Mouse (Mus musculus): Measurements from ENCODE around the gene Ptgfrn. TPM values are rescaled to one million over a fixed set of nuclear protein-coding genes. Genes with fewer than 3 reads are reported as not detected.

The Ptgfrn gene
- polyA plus RNA-seq, 1 experiment from 2014 or later = 6.6 TPM

DNA sequence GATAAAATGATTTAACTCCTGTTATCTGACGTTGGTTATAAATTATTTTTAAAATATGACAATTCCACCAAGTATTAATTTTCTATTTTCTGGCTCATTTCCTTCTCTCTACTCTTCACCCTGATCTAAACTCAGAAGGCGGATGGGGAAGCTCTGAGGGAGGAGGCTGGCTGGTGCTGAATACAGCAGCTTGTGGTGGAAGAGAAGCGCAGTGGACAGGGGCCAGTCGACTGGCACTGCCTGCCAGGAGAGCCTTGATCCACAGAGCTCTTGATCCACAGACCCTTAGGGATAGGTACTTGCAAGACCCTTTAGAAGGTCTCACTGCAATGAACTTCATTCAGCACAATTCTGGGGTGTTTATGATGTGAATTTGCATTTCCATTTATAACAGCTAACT is 29.2 kb downstream of the Ptgfrn start:
- H3K4me2 ChIP-seq (ENCODE audit: low read depth, severe bottlenecking) = no peak overlapping the region
- H3K4me1 ChIP-seq (ENCODE audit: control insufficient read depth, insufficient read depth, low read length) = peaks cover 4% of the 10 kb centered on the region; the same call in 1 of the 2 replicates
- ATAC-seq (ENCODE audit: insufficient number of reproducible peaks, low FRiP score, low TSS enrichment, low read depth) = no peak
- no peak overlapping the region for H3K9ac ChIP-seq (ENCODE audit: low read length)
- DNase-seq (ENCODE audit: low spot score) = no peak
- H3K27me3 ChIP-seq (ENCODE audit: control insufficient read depth, insufficient read depth, low read length) = no peaks in the 10 kb centered on the region
- H3K36me3 ChIP-seq (ENCODE audit: control insufficient read depth, insufficient read depth, low read length) = no peaks in the 10 kb centered on the region
- no peak overlapping the region for H3K4me3 ChIP-seq (ENCODE audit: low read depth, low read length)
- WGBS = 91% methylated on average over 4 of the region's 4 CpGs
- H3K9me3 ChIP-seq (ENCODE audit: control insufficient read depth, low read length) = no peaks in the 10 kb centered on the region
- no peak overlapping the region for H3K27ac ChIP-seq (replicated peaks; ENCODE audit: low read depth, low read length)

DNA sequence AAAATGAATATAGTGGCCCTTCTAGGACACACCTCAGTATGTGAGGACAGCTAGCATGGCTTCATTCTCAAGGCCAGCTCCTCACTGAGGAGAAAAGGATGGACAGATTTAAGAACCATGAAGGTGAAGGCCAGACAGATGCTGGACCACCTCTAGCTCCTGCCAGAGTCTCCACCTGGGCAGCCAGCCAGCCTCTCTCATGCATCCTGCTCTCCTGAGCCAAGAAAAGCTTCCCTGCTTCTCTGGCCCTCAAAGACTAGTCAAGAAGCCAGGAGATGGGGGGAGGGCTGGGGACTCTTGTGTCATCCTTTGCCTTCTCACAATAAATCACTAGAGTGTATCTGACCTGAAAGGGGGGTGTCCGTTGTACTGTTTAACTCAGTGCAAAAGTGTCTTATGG is 31.7 kb downstream of the Ptgfrn start:
- WGBS = 93% methylated on average over 1 of the region's 1 CpGs

DNA sequence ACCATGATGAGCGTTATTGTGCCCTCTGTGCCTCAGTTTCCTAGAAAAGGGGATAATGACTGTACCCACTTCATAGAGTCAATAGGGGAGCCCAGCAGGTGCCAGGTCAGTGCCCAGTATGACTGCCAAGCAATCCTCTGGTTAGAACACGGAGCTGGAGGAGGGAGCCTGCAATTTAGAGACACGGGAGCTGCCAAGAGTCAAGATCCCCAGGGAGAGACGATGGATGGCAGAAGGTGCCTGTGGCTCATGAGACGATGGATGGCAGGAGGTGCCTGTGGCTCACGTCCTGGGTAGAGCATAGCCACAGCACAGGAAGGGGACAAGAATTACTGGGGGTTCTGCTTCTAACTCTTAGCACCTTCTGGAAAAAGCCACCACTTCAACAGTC is 32.4 kb downstream of the Ptgfrn start:
- no peak for DNase-seq (ENCODE audit: low spot score)
- no peaks in the 10 kb centered on the region for H3K27me3 ChIP-seq (ENCODE audit: control insufficient read depth, insufficient read depth, low read length)
- 93% methylated on average over 6 of the region's 6 CpGs for WGBS
- no peak overlapping the region for H3K4me2 ChIP-seq (ENCODE audit: low read depth, severe bottlenecking)
- no peak overlapping the region for H3K27ac ChIP-seq (replicated peaks; ENCODE audit: low read depth, low read length)
- H3K9me3 ChIP-seq (ENCODE audit: control insufficient read depth, low read length) = no peaks in the 10 kb centered on the region
- no peaks in the 10 kb centered on the region for H3K36me3 ChIP-seq (ENCODE audit: control insufficient read depth, insufficient read depth, low read length)
- no peak overlapping the region for H3K4me3 ChIP-seq (ENCODE audit: low read depth, low read length)
- H3K9ac ChIP-seq (ENCODE audit: low read length) = no peak overlapping the region
- H3K4me1 ChIP-seq (ENCODE audit: control insufficient read depth, insufficient read depth, low read length) = peaks cover 4% of the 10 kb centered on the region; the same call in 1 of the 2 replicates
- ATAC-seq (ENCODE audit: insufficient number of reproducible peaks, low FRiP score, low TSS enrichment, low read depth) = no peak

More for the DNA sequence above, 31.7 kb downstream of the Ptgfrn start:
- no peaks in the 10 kb centered on the region for H3K9me3 ChIP-seq (ENCODE audit: control insufficient read depth, low read length)
- H3K4me2 ChIP-seq (ENCODE audit: low read depth, severe bottlenecking) = no peak overlapping the region
- no peak overlapping the region for H3K27ac ChIP-seq (replicated peaks; ENCODE audit: low read depth, low read length)
- H3K4me1 ChIP-seq (ENCODE audit: control insufficient read depth, insufficient read depth, low read length) = peaks cover 4% of the 10 kb centered on the region; the same call in 1 of the 2 replicates
- H3K36me3 ChIP-seq (ENCODE audit: control insufficient read depth, insufficient read depth, low read length) = no peaks in the 10 kb centered on the region
- H3K4me3 ChIP-seq (ENCODE audit: low read depth, low read length) = no peak overlapping the region
- no peaks in the 10 kb centered on the region for H3K27me3 ChIP-seq (ENCODE audit: control insufficient read depth, insufficient read depth, low read length)
- ATAC-seq (ENCODE audit: insufficient number of reproducible peaks, low FRiP score, low TSS enrichment, low read depth) (no peak), DNase-seq (ENCODE audit: low spot score) (no peak)
- H3K9ac ChIP-seq (ENCODE audit: low read length) = no peak overlapping the region

DNA sequence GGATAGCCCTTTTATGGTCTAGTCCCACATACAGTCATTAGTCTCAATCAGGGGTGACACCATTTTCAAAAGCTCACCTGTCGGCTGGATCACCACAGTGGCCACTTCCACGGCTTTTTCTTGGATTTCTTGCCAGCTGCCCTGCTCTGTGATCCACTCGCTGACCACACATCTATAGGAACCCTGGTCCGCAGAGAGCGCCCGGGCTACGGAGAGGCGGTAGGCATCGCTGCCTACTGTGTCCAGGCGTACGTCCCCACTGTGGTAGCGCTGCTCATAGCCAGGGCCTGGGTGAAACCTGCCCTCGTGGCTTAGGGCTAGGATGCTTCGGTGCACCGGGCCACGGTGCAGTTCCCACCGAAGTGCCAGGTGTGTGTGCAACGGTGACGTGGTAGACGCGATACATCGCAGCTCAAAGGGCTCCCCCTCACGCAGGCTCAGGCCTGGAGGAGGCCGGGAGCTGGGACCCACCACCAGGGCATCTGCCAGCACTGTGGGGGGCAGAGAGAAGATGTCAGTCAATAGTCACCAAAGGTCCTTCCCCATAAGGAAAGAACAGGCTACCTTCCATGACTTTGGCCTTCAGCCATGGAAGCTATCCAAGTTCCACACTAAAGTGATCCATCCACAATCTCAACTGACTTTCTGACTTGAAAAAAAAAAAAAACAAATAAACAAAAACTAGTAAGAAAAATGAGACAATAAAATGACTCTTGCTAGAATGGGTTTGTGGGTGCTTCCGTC is 32.9 kb downstream of the Ptgfrn start:
- DNase-seq (ENCODE audit: low spot score) (no peak), ATAC-seq (ENCODE audit: insufficient number of reproducible peaks, low FRiP score, low TSS enrichment, low read depth) (no peak)
- Histone ChIP-seq H3K27ac (replicated peaks; ENCODE audit: low read depth, low read length) (no peak overlapping the region), H3K27me3 (ENCODE audit: control insufficient read depth, insufficient read depth, low read length) (no peaks in the 10 kb centered on the region), H3K4me3 (ENCODE audit: low read depth, low read length) (no peak overlapping the region), H3K4me2 (ENCODE audit: low read depth, severe bottlenecking) (no peak overlapping the region), H3K4me1 (ENCODE audit: control insufficient read depth, insufficient read depth, low read length) (peaks cover 4% of the 10 kb centered on the region; the same call in 1 of the 2 replicates), H3K9me3 (ENCODE audit: control insufficient read depth, low read length) (no peaks in the 10 kb centered on the region), H3K9ac (ENCODE audit: low read length) (no peak overlapping the region), H3K36me3 (ENCODE audit: control insufficient read depth, insufficient read depth, low read length) (no peaks in the 10 kb centered on the region; the same call in 1 of the 2 replicates)
- 93% methylated on average over 25 of the region's 25 CpGs for WGBS

DNA sequence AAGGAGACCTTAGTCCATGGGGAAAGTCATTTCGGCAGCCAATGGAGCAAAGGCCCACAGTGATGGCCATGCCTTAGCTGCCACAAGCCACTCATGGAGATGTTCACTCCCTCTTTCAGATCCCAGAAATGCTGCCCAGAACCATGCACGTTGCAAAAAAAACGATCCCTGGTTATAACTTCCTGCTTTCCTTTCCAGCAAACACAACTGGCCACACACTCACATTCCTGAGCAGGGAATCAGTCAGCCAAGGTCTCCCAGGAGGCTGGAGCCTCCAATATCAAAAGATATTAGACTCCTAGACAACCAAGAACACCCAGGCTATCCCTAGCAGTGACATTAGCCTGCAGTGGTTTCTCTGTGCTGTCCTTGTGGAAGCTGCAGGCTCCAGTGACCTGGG is 34.2 kb downstream of the Ptgfrn start:
- H3K9me3 ChIP-seq (ENCODE audit: control insufficient read depth, low read length) = no peaks in the 10 kb centered on the region
- 79% methylated on average over 3 of the region's 3 CpGs for WGBS
- no peak overlapping the region for H3K4me3 ChIP-seq (ENCODE audit: low read depth, low read length)
- no peak for ATAC-seq (ENCODE audit: insufficient number of reproducible peaks, low FRiP score, low TSS enrichment, low read depth)
- H3K4me1 ChIP-seq (ENCODE audit: control insufficient read depth, insufficient read depth, low read length) = peaks cover 3% of the 10 kb centered on the region; the same call in 1 of the 2 replicates
- H3K36me3 ChIP-seq (ENCODE audit: control insufficient read depth, insufficient read depth, low read length) = no peaks in the 10 kb centered on the region; the same call in 1 of the 2 replicates
- no peak for DNase-seq (ENCODE audit: low spot score)
- H3K4me2 ChIP-seq (ENCODE audit: low read depth, severe bottlenecking) = no peak overlapping the region
- no peak overlapping the region for H3K9ac ChIP-seq (ENCODE audit: low read length)
- no peak overlapping the region for H3K27ac ChIP-seq (replicated peaks; ENCODE audit: low read depth, low read length)
- no peaks in the 10 kb centered on the region for H3K27me3 ChIP-seq (ENCODE audit: control insufficient read depth, insufficient read depth, low read length)

DNA sequence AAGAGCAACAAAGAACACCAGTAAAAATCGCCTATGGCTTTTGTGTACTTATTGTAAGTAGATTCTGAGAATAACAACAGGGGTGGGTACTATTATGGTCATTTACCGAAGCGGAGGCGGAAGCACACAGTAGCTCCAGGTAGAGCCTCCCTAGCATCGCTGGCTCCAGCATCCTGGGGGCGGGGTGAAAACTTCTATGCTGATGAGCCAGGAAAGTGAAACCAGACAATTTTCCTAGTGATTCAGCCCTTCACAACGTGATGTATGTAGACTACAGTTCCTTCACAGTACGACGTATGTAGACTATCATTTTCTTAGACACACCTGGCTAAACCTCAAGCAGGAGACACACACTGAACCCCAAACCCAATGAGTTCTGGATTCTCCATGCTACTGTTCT is 36.7 kb downstream of the Ptgfrn start:
- Histone ChIP-seq H3K9ac (ENCODE audit: low read length) (no peak overlapping the region), H3K36me3 (ENCODE audit: control insufficient read depth, insufficient read depth, low read length) (no peaks in the 10 kb centered on the region; the same call in 1 of the 2 replicates), H3K4me2 (ENCODE audit: low read depth, severe bottlenecking) (no peak overlapping the region), H3K9me3 (ENCODE audit: control insufficient read depth, low read length) (no peaks in the 10 kb centered on the region), H3K4me1 (ENCODE audit: control insufficient read depth, insufficient read depth, low read length) (peaks cover 11% of the 10 kb centered on the region), H3K4me3 (ENCODE audit: low read depth, low read length) (no peak overlapping the region), H3K27me3 (ENCODE audit: control insufficient read depth, insufficient read depth, low read length) (no peaks in the 10 kb centered on the region), H3K27ac (replicated peaks; ENCODE audit: low read depth, low read length) (no peak overlapping the region)
- DNase-seq (ENCODE audit: low spot score) = no peak
- WGBS = 81% methylated on average over 9 of the region's 9 CpGs
- no peak for ATAC-seq (ENCODE audit: insufficient number of reproducible peaks, low FRiP score, low TSS enrichment, low read depth)

DNA sequence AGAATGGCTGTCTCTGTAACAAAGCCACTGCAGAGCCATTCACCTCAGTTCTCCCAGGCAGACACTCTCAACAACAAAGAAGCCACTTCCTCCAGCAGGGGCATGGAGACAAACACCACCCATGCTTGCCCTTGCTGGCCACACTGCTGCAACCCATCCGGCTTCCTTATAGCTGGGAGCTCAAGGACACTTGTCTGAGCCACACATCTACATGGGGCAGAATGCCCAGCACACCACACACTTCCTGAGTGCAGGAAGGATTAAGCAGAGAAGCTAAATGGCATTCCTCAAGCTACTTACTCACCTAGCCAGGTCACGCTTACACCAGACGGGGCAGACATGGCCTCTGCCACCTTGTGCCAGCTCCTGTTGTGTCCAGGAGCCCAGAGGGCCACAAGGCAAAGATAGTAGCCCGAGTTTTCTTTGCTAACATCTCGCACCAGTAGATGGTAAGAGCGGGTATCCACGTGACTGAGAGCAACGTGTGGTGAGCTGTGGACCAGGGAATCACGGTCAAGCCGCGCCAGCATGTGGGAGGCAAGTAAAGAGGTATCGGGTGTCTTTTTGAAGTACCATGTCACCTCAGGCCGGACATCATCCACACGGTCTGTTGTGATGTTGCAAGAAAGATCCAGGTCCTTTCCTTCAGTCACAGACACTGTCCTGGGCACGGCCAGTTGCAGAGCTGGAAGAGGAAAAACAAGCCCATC is 37.4 kb downstream of the Ptgfrn start:
- no peak for ATAC-seq (ENCODE audit: insufficient number of reproducible peaks, low FRiP score, low TSS enrichment, low read depth)
- Histone ChIP-seq H3K9me3 (ENCODE audit: control insufficient read depth, low read length) (no peaks in the 10 kb centered on the region), H3K27ac (replicated peaks; ENCODE audit: low read depth, low read length) (no peak overlapping the region), H3K36me3 (ENCODE audit: control insufficient read depth, insufficient read depth, low read length) (no peaks in the 10 kb centered on the region; the same call in 1 of the 2 replicates), H3K27me3 (ENCODE audit: control insufficient read depth, insufficient read depth, low read length) (no peaks in the 10 kb centered on the region), H3K4me1 (ENCODE audit: control insufficient read depth, insufficient read depth, low read length) (peaks cover 14% of the 10 kb centered on the region), H3K4me2 (ENCODE audit: low read depth, severe bottlenecking) (no peak overlapping the region), H3K9ac (ENCODE audit: low read length) (no peak overlapping the region), H3K4me3 (ENCODE audit: low read depth, low read length) (no peak overlapping the region)
- no peak for DNase-seq (ENCODE audit: low spot score)
- WGBS = 79% methylated on average over 15 of the region's 15 CpGs

DNA sequence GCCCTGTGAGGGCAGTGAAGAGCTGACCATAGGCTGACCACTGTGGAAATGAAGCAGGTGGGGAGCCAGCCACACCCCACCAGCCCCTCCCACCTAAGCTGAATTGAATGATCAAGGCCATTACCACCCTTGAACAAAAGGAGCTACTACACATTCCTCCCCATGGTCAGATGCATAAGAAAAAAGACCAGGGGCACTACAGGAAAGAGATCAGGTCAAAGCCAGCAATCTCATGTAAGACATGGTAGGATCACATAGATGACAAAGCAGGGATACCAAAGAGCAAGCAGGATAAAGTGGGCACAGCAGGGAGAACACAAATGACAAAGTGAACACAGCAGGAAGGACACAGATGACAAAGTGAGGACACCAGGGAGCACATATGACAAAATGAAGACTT is 38.5 kb downstream of the Ptgfrn start:
- Histone ChIP-seq H3K27ac (replicated peaks; ENCODE audit: low read depth, low read length) (no peak overlapping the region), H3K4me2 (ENCODE audit: low read depth, severe bottlenecking) (no peak overlapping the region), H3K4me1 (ENCODE audit: control insufficient read depth, insufficient read depth, low read length) (peaks cover 14% of the 10 kb centered on the region), H3K27me3 (ENCODE audit: control insufficient read depth, insufficient read depth, low read length) (no peaks in the 10 kb centered on the region), H3K9me3 (ENCODE audit: control insufficient read depth, low read length) (no peaks in the 10 kb centered on the region), H3K36me3 (ENCODE audit: control insufficient read depth, insufficient read depth, low read length) (no peaks in the 10 kb centered on the region; the same call in 1 of the 2 replicates), H3K9ac (ENCODE audit: low read length) (no peak overlapping the region), H3K4me3 (ENCODE audit: low read depth, low read length) (no peak overlapping the region)
- ATAC-seq (ENCODE audit: insufficient number of reproducible peaks, low FRiP score, low TSS enrichment, low read depth) = no peak
- no peak for DNase-seq (ENCODE audit: low spot score)

All from limb, embryonic 11.5 days (tissue).